In genomic region chr1:69654955-69655354, GRCm38 (mm10) we compare ENCODE assay signal across 23 mouse cellular contexts. TPM values are rescaled to one million over a fixed set of nuclear protein-coding genes. Genes with fewer than 3 reads are reported as not detected.
DNase-seq lines count a peak whose midpoint lies in the region; ATAC-seq lines count a peak whose summit lies in the region.
"Had no signal": no experiment of that assay in that cellular context is flagged by ENCODE, and none has a peak within 500 bp of the region (broad histone marks: within the 10 kb centered on the region; RNA-seq: fewer than 3 reads in every experiment).

No protein-coding gene starts in this region.

- no peak overlapping the region for H3K27ac ChIP-seq in midbrain, embryonic 14.5 days (replicated peaks; ENCODE audit: low read depth, low read length)
- H3K27ac ChIP-seq: forebrain, embryonic 15.5 days; heart, embryonic 15.5 days; hindbrain, embryonic 14.5 days; intestine, embryonic 15.5 days; midbrain, embryonic 10.5 days; neural tube, embryonic 15.5 days had no signal

- H3K9ac ChIP-seq in midbrain, embryonic 14.5 days (replicated peaks; ENCODE audit: low read length), result no peak overlapping the region
- H3K9ac ChIP-seq: forebrain, embryonic 15.5 days; heart, embryonic 15.5 days; hindbrain, embryonic 14.5 days; intestine, embryonic 15.5 days; neural tube, embryonic 15.5 days had no signal

- H3K4me1 ChIP-seq in midbrain, embryonic 14.5 days (ENCODE audit: control insufficient read depth, insufficient read depth, low read length), result 0 out of 2 replicates have a peak, but pooled peaks cover 2% of the 10 kb centered on the region
- H3K4me1 ChIP-seq: forebrain, embryonic 15.5 days had no signal

- 100% methylated on average over 1 of the region's 1 CpGs for WGBS in midbrain, embryonic 14.5 days

- intact Hi-C loops in left cerebral cortex, postnatal 10 days (cut with DNase I), result no loop called here

- no peak overlapping the region for H3K4me3 ChIP-seq in midbrain, embryonic 14.5 days (replicated peaks; ENCODE audit: low read depth, low read length)
- H3K4me3 ChIP-seq: forebrain, embryonic 15.5 days; heart, embryonic 15.5 days; intestine, embryonic 15.5 days; midbrain, embryonic 10.5 days; neural tube, embryonic 15.5 days had no signal

- DNase-seq in 3T3-L1 (ENCODE audit: low read depth, low spot score) (peak; percentile 15), 416B (ENCODE audit: low read depth) (peak; percentile 95), NIH3T3 (ENCODE audit: low read depth) (peak; percentile 5)
- no peak for DNase-seq in cerebellum, postnatal 14 days
- DNase-seq in left cerebral cortex, postnatal 10 days (ENCODE audit: extremely low spot score in 1 of 2, low spot score in 2 of 2), result no peak
- no peak for DNase-seq in midbrain, embryonic 14.5 days
- DNase-seq: adrenal gland, postnatal 10 days; cerebellum, adult 2 months; cerebellum, postnatal 36 days; gastrocnemius, postnatal 25 days; heart, postnatal 36 days; kidney, adult 9 months; kidney, postnatal 14 days; lung, adult 2 months; right cerebral cortex, adult 18-20 months; thymus, postnatal 14 days had no signal

- H3K4me2 ChIP-seq in midbrain, embryonic 14.5 days (ENCODE audit: low read length), result no peak overlapping the region
- H3K4me2 ChIP-seq: forebrain, embryonic 15.5 days; heart, embryonic 15.5 days; hindbrain, embryonic 14.5 days; intestine, embryonic 15.5 days; neural tube, embryonic 15.5 days had no signal

- H3K9me3 ChIP-seq in midbrain, embryonic 14.5 days (ENCODE audit: control insufficient read depth, low read length), result no peaks in the 10 kb centered on the region
- H3K9me3 ChIP-seq: forebrain, embryonic 15.5 days; heart, embryonic 15.5 days; intestine, embryonic 15.5 days; midbrain, embryonic 10.5 days; neural tube, embryonic 15.5 days had no signal

- H3K27me3 ChIP-seq in midbrain, embryonic 14.5 days (ENCODE audit: control insufficient read depth, insufficient read depth, low read length), result no peaks in the 10 kb centered on the region
- H3K27me3 ChIP-seq: forebrain, embryonic 15.5 days; heart, embryonic 15.5 days; intestine, embryonic 15.5 days; neural tube, embryonic 15.5 days had no signal

- H3K36me3 ChIP-seq in midbrain, embryonic 14.5 days (ENCODE audit: control insufficient read depth, insufficient read depth, low read length), result no peaks in the 10 kb centered on the region
- H3K36me3 ChIP-seq: forebrain, embryonic 15.5 days; heart, embryonic 15.5 days; intestine, embryonic 15.5 days; midbrain, embryonic 10.5 days; neural tube, embryonic 15.5 days had no signal

- peak; percentile 53 for ATAC-seq in megakaryocyte, adult 5-6 weeks (ENCODE audit: poor library complexity, severe bottlenecking)
- ATAC-seq in midbrain, embryonic 14.5 days (ENCODE audit: low FRiP score, low TSS enrichment), result no peak
- ATAC-seq: forebrain, embryonic 15.5 days had no signal

RNA-seq across cellular contexts. Expression of gene Ikzf2, which starts 32.1 kb away (rescaled TPM):
- total RNA-seq in megakaryocyte, adult 5-6 weeks (2015), result 6.7 and 10.8 TPM in 2 replicates
- total RNA-seq in megakaryocyte, adult 5-6 weeks (2017), result 6.8 and 8.8 TPM in 2 replicates
- total RNA-seq in left cerebral cortex, postnatal 10 days (2021), result 1 to 10 TPM; 5.7 to 6.0 TPM
- polyA plus RNA-seq in midbrain, embryonic 14.5 days (2014; fragmentation: Nextera tagmentation; extraction: Ambion mirVana), result 4.5 TPM in 2 replicates

Comparison
In these comparisons a context has a peak if more than half of its experiments do, and no peak if none do; other contexts are left out.
1. DNase-seq: peak in 3T3-L1 (single experiment), 416B (single experiment) and NIH3T3 (single experiment); none in cerebellum, postnatal 14 days (0 of 2), left cerebral cortex, postnatal 10 days (0 of 2) and midbrain, embryonic 14.5 days (single experiment).